Mouse (Mus musculus) bone marrow, adult 2 months (tissue): Measurements from ENCODE around the gene Atp5l. TPM values are rescaled to one million over a fixed set of nuclear protein-coding genes. Genes with fewer than 3 reads are reported as not detected.

Experiments used
- H3K27ac ChIP-seq: fragments of 200-500 bp; 2 replicates; pipeline ENCODE4 v1.5.1; 2012; ENCODE audit warnings: low read depth, mild to moderate bottlenecking, control low read depth, inconsistent platforms, low read length; ENCODE audit not compliant: control insufficient read depth, poor library complexity, insufficient read depth
- H3K4me1 ChIP-seq: fragments of 200-500 bp; 2 replicates; pipeline ENCODE4 v1.6.1; 2011; ENCODE audit warnings: low read length; ENCODE audit not compliant: control insufficient read depth, insufficient read depth
- H3K4me3 ChIP-seq: fragments of 200-500 bp; replicated peaks from 2 replicates; pipeline ENCODE3; 2011; ENCODE audit warnings: mild to moderate bottlenecking, low read depth, low read length, control low read depth; ENCODE audit not compliant: control insufficient read depth
- CTCF ChIP-seq: fragments of 200-500 bp; IDR thresholded peaks from 2 replicates; pipeline ENCODE4 v1.5.1; 2011; ENCODE audit warnings: low read length, control low read depth; ENCODE audit not compliant: control insufficient read depth, insufficient read depth
- POLR2A ChIP-seq: fragments of 200-500 bp; IDR thresholded peaks from 2 replicates; pipeline ENCODE4 v1.6.1; 2011; ENCODE audit warnings: low read depth, mild to moderate bottlenecking, control low read depth, low read length, borderline replicate concordance; ENCODE audit not compliant: control insufficient read depth
- WGBS: fragments of 180-500 bp; shearing (Covaris S2); methylation state at CpG from one replicate; pipeline ENCODE4 v1.1.7; 2018; 5-methylcytosine and 5-hydroxymethylcytosine counted together
- polyA plus RNA-seq: library from polyadenylated mRNA; stranded (reverse); fragments of >200 nt; gene quantifications from 2 replicates; pipeline ENCODE4 v1.2.4, GENCODE M21; 2011; ENCODE audit warnings: low replicate concordance; ENCODE audit not compliant: missing spikeins, insufficient read depth, insufficient read length

The Atp5l gene
- polyA plus RNA-seq, 1 experiment = 287 TPM

GRCm38 (mm10) chr9:44878776-44879500 is 41.6 kb downstream of the Atp5l start:
- Histone ChIP-seq H3K4me1 (peaks cover 3% of the 10 kb centered on the region; the same call in 1 of the 2 replicates), H3K27ac (peak overlapping the region; percentile 34; the same call in 1 of the 2 replicates), H3K4me3 (peak overlapping the region; percentile 55)
- no peak for TF ChIP-seq CTCF
- TF ChIP-seq POLR2A = no peak
- WGBS = 3% methylated on average over 9 of the region's 9 CpGs

GRCm38 (mm10) chr9:44877686-44878085 is 42.9 kb downstream of the Atp5l start:
- peaks cover 1% of the 10 kb centered on the region; the same call in 1 of the 2 replicates for H3K4me1 ChIP-seq
- no peak for TF ChIP-seq POLR2A
- no peak for TF ChIP-seq CTCF
- 85% methylated on average over 7 of the region's 7 CpGs for WGBS
- H3K27ac ChIP-seq = no peak overlapping the region
- no peak overlapping the region for H3K4me3 ChIP-seq

- Histone ChIP-seq H3K4me1 (peaks cover 1% of the 10 kb centered on the region; the same call in 1 of the 2 replicates), H3K27ac (no peak overlapping the region), H3K4me3 (no peak overlapping the region)
- TF ChIP-seq CTCF = no peak
- no peak for TF ChIP-seq POLR2A
- 53% methylated on average over 7 of the region's 7 CpGs for WGBS
These were observed 45.1 kb downstream of the Atp5l start for GRCm38 (mm10) chr9:44875476-44875875.

GRCm38 (mm10) chr9:44874198-44874597 is 46.3 kb downstream of the Atp5l start:
- Histone ChIP-seq H3K4me1 (peaks cover 3% of the 10 kb centered on the region; the same call in 1 of the 2 replicates), H3K4me3 (no peak overlapping the region), H3K27ac (no peak overlapping the region)
- TF ChIP-seq CTCF (no peak), POLR2A (no peak)

- H3K4me1 ChIP-seq = peaks cover 2% of the 10 kb centered on the region; the same call in 1 of the 2 replicates
- no peak overlapping the region for H3K27ac ChIP-seq
- H3K4me3 ChIP-seq = no peak overlapping the region
- TF ChIP-seq POLR2A = no peak
- no peak for TF ChIP-seq CTCF
- 47% methylated on average over 5 of the region's 5 CpGs for WGBS
These were observed 46.9 kb downstream of the Atp5l start for GRCm38 (mm10) chr9:44873665-44874064.

- no peak overlapping the region for H3K4me3 ChIP-seq
- peaks cover 6% of the 10 kb centered on the region for H3K4me1 ChIP-seq
- no peak for TF ChIP-seq POLR2A
- no peak for TF ChIP-seq CTCF
- WGBS = 68% methylated on average over 13 of the region's 13 CpGs
- no peak overlapping the region for H3K27ac ChIP-seq
These were observed 52.0 kb downstream of the Atp5l start for GRCm38 (mm10) chr9:44868336-44869094.

GRCm38 (mm10) chr9:44867664-44868063 is 52.9 kb downstream of the Atp5l start:
- H3K4me1 ChIP-seq = peaks cover 6% of the 10 kb centered on the region
- H3K27ac ChIP-seq = no peak overlapping the region
- WGBS = 23% methylated on average over 3 of the region's 3 CpGs
- H3K4me3 ChIP-seq = no peak overlapping the region
- TF ChIP-seq POLR2A (no peak), CTCF (no peak)

- TF ChIP-seq CTCF = no peak
- TF ChIP-seq POLR2A = no peak
- 56% methylated on average over 9 of the region's 9 CpGs for WGBS
- Histone ChIP-seq H3K4me3 (no peak overlapping the region), H3K27ac (peak overlapping the region; percentile 12; the same call in 1 of the 2 replicates), H3K4me1 (peaks cover 6% of the 10 kb centered on the region)
These were observed 53.9 kb downstream of the Atp5l start for GRCm38 (mm10) chr9:44866501-44867240.

Other genes starting within 250 kb of the Atp5l start
- gene Treh, start 247.5 kb downstream of the Atp5l start, polyA plus RNA-seq = not detected in 2 replicates
- 4.7 and 8.4 TPM in 2 replicates for gene Phldb1, start 185.5 kb downstream of the Atp5l start, polyA plus RNA-seq
- 22.8 and 30.9 TPM in 2 replicates for gene Arcn1, start 152.9 kb downstream of the Atp5l start, polyA plus RNA-seq
- 9.6 and 42.2 TPM in 2 replicates for gene Ift46, start 152.8 kb downstream of the Atp5l start, polyA plus RNA-seq
- gene Tmem25, start 121.4 kb downstream of the Atp5l start, polyA plus RNA-seq = 0.57 and 0.85 TPM in 2 replicates
- gene Ttc36, start 117.7 kb downstream of the Atp5l start, polyA plus RNA-seq = 6.9 TPM in 1 of 2 replicates, not detected in the other
- 23.2 and 39.1 TPM in 2 replicates for gene Kmt2a, start 39.4 kb downstream of the Atp5l start, polyA plus RNA-seq
- 11.1 and 18.8 TPM in 2 replicates for gene Ube4a, start 44.9 kb upstream of the Atp5l start, polyA plus RNA-seq
- 5.4 and 7.0 TPM in 2 replicates for gene Cd3g, start 59.7 kb upstream of the Atp5l start, polyA plus RNA-seq
- 8.8 and 17.2 TPM in 2 replicates for gene Cd3d, start 61.0 kb upstream of the Atp5l start, polyA plus RNA-seq
- gene Cd3e, start 88.9 kb upstream of the Atp5l start, polyA plus RNA-seq = 1.8 and 4.8 TPM in 2 replicates
- 2.2 TPM in 1 of 2 replicates, not detected in the other for gene Mpzl2, start 119.1 kb upstream of the Atp5l start, polyA plus RNA-seq
- 3.2 and 3.8 TPM in 2 replicates for gene Mpzl3, start 134.4 kb upstream of the Atp5l start, polyA plus RNA-seq
- 7.6 and 25.9 TPM in 2 replicates for gene Jaml, start 158.4 kb upstream of the Atp5l start, polyA plus RNA-seq
- gene Scn2b, start 197.0 kb upstream of the Atp5l start, polyA plus RNA-seq = 0.37 and 0.41 TPM in 2 replicates
- 0.60 TPM in 1 of 2 replicates, not detected in the other for gene Scn4b, start 217.7 kb upstream of the Atp5l start, polyA plus RNA-seq